Mouse (Mus musculus) kidney, adult 9 months (tissue): ENCODE results near the gene Olfr584.

Experiments used
- DNase-seq: peaks from one replicate; pipeline ENCODE4 v3.0.0; 2022

The Olfr584 gene

GRCm38 (mm10) chr7:103081585-103081984 lies at the start of gene Olfr584:
Gene Olfr584, plus strand, starts transcription at chr7:103081885.
- DNase-seq: no peak

- no peak for DNase-seq
Measured at GRCm38 (mm10) chr7:103037724-103038123, 44.0 kb upstream of the Olfr584 start, which contains the start of gene Olfr582. Gene Olfr582, plus strand, starts transcription at chr7:103038024.

GRCm38 (mm10) chr7:103051000-103051399 lies 30.7 kb upstream of the Olfr584 start, which contains the start of gene Olfr583:
Gene Olfr583, plus strand, starts transcription at chr7:103051300.
- DNase-seq: no peak

GRCm38 (mm10) chr7:103097420-103097819 lies 15.7 kb downstream of the Olfr584 start, which contains the start of gene Olfr585:
Gene Olfr585, plus strand, starts transcription at chr7:103097720.
- no peak for DNase-seq

GRCm38 (mm10) chr7:103119406-103119805 lies 37.7 kb downstream of the Olfr584 start:
- peak; percentile 3 for DNase-seq

- no peak for DNase-seq
Measured at GRCm38 (mm10) chr7:103125538-103125937, 43.9 kb downstream of the Olfr584 start, which contains the start of gene Olfr586. Gene Olfr586, minus strand, starts transcription at chr7:103125638.
